Mouse (Mus musculus) left cerebral cortex, adult 2 months (tissue): Measurements from ENCODE around the gene Trpm8. TPM values are rescaled to one million over a fixed set of nuclear protein-coding genes. Genes with fewer than 3 reads are reported as not detected.

Experiments used
- DNase-seq, 2 experiments: peaks; one replicate each; pipeline ENCODE4 v3.0.0; 2021 to 2022; ENCODE audit warnings: low spot score in 2 of 2, mixed read lengths in 1 of 2; ENCODE audit errors: extremely low spot score in 1 of 2
- H3K27ac ChIP-seq: fragments of 200-600 bp; 2 replicates; pipeline ENCODE4 v1.8.1; 2022
- H3K4me3 ChIP-seq: fragments of 200-600 bp; 2 replicates; pipeline ENCODE4 v1.8.1; 2022
- CTCF ChIP-seq: fragments of 200-600 bp; IDR thresholded peaks from 2 replicates; pipeline ENCODE4 v1.8.1; 2022; ENCODE audit warnings: antibody characterized with exemption, mild to moderate bottlenecking, moderate library complexity
- intact Hi-C: fragments of 180-260 bp; cut with DNase I; formaldehyde crosslinking; loops from one replicate; pipeline ENCODE4 v1.15.1; 2025
- total RNA-seq, 2 experiments: library from RNA; stranded (reverse); gene quantifications; 2 replicates each; pipeline ENCODE4 v1.2.3; 2021

Gene Trpm8
- total RNA-seq, 2 experiments from 2014 or later: 0.23 to 0.26 TPM

DNA sequence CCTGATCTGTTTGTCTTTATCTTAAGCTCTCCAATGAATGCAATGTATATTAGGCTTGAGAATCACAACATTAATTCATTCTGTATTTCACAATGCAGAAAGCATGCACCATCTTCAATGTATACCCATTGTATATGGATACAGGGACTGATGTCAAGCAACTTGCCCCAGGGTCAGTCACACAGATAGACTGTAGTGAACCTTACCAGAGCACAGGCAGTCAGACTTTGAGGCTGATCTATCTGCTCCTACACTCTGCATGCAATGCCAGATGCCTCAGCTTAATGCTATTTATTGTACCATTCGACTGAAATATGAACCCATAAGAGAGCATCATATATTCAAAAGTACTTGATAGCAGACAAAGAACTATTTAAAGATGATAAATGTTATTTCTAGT, 13.1 kb downstream of the Trpm8 start:
- intact Hi-C loops: no loop called here
- Histone ChIP-seq H3K27ac (no peak overlapping the region), H3K4me3 (no peak overlapping the region)
- DNase-seq: no peak
- TF ChIP-seq CTCF: no peak

DNA sequence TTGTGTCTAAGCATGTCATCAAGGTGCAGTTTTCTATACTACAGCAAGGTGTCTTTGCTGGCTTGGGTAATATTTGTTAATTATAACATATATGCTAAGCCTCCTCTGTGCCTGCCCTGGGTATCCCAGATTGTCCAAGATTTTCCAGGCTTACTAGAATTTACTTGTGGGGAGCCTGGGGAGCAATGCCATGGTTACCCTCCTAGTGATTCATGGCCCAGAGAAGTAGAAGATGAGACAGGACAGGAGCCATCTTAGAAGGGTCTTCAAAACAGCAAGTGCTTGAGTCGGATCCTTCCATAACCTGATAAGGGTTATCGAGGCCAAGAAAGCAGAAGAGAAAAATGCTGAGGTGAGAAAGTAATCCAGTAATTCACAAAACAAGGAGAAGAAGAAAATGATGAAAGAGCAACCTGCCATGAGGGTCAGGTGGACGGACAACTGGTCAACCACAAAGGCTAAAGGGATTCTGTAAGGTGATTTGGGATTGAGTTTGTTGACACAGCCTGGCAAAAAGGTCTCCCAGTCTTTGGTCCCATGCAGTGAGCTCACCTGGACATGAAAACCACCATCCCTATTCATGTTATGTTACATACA, 14.0 kb downstream of the Trpm8 start:
- intact Hi-C loops: no loop called here
- Histone ChIP-seq H3K4me3 (no peak overlapping the region), H3K27ac (no peak overlapping the region)
- DNase-seq: no peak
- TF ChIP-seq CTCF: no peak

- Histone ChIP-seq H3K4me3 (no peak overlapping the region), H3K27ac (no peak overlapping the region)
- no peak for TF ChIP-seq CTCF
- DNase-seq: no peak
- intact Hi-C loops: no loop called here
These were observed 14.6 kb downstream of the Trpm8 start for GRCm38 (mm10) chr1:88292057-88292456.

GRCm38 (mm10) chr1:88294650-88295049, 17.2 kb downstream of the Trpm8 start:
- no peak for DNase-seq
- no peak for TF ChIP-seq CTCF
- no peak overlapping the region for H3K27ac ChIP-seq
- intact Hi-C loops: no loop called here
- H3K4me3 ChIP-seq: no peak overlapping the region

DNA sequence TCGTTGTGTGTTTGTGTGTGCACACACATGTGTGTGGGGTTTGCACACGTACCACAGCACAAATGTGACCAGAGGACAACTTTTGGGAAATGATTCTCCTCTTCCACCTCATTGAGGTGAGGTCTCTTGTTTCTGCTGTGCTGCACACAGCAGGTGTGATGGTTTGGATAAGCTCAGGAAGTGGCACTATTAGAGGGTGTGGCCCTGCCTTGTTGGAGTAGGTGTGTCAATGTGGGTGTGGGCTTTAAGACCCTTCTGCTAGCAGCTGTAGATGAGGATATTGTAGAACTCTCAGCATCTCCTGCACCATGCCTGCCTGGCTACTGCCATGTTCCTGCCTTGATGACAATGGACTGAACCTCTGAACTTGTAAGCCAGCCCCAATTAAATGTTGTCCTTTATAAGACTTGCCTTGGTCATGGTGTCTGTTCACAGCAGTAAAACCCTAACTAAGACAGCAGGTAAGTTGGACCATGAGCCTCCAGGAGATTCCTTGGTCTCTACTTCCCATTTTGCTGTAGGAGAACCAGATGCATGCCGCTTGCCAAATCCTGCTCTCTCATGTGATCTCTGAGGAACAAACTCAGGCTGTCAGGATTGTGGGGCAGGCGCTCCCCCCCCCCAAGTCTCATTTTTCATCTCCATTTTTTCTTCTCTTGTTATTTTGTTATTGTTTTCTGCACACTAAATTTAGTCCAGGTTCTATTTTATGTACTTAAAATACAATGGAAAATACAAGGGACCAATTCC, 18.9 kb downstream of the Trpm8 start:
- no peak for DNase-seq
- no peak for TF ChIP-seq CTCF
- H3K27ac ChIP-seq: no peak overlapping the region
- H3K4me3 ChIP-seq: no peak overlapping the region
- intact Hi-C loops: no loop called here

DNA sequence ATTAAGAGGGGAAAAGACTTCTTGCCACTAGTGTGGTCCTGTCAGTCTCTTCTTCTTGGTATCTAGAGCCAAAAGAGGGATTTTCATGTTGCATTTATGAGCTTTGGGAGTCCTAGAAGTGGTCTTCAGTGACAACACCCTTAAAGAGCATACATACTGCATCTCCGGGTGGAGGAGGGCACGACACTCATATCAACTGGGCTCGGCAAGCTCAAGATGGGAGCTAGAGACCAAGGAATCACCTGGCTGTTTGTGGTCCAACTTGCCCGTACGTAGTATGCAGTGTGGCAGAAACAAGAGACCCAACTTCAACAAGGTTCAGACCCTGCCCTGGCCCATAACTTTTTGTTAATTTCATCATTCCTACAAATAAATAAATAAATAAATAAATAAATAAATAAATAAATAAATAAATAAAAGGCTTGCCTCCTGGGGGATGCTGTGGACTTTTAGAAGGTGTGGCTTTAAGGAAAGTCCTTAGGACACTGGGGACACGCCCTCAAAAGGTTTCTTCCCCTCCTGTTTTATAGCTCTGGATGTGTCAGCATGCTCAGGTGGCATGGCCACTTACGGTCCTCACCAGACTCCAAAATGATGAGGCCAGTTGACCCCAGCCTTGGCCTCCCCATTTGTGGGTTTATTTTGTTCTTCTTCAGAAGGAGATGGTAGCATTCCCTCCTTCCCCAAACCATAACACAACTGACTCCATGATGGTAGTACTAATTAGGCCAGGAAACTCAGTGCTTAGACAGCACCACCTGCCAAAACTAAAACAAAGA, 20.2 kb downstream of the Trpm8 start:
- DNase-seq: no peak
- Histone ChIP-seq H3K27ac (no peak overlapping the region), H3K4me3 (no peak overlapping the region)
- intact Hi-C loops: no loop called here
- TF ChIP-seq CTCF: no peak

DNA sequence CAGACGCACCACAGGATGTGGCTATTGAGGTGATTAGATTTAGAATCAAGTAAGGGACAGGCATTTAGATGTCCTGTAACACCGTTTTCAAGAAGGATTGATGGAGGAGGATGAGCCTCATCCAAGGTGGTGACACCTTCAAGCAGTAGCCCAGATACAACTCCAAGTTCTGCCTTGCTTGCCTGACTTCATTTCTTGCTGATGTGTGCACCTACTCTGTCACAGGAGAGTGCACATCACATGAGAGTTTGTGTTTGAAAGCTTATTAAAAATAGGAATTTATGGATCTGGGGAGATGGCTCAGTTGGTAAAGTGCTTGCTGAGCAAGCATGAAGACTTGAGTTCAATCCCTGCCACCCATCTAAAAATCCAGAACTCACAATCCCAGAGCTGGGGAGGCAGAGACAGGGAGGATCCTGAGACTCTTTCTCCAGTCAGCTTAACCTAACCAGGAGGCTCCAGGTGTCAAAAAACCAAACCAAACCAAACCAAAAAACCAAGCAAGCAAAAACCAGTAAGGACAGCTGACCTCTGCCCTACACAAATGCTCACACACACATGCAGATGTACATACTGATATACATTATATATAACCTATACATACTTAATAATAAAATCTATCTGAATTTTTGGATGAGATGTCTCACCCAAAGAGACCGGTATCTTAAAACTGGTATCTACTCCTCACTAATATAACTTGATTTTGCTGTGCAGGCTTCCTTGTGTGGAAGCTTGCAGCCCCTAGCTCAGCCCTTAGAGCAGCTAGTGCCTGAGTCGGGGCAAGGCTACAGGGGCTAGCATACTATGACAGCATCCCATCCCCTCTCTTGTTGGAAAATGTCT, 21.4 kb downstream of the Trpm8 start:
- DNase-seq: no peak
- TF ChIP-seq CTCF: no peak
- Histone ChIP-seq H3K4me3 (no peak overlapping the region), H3K27ac (no peak overlapping the region)
- intact Hi-C loops: no loop called here

DNA sequence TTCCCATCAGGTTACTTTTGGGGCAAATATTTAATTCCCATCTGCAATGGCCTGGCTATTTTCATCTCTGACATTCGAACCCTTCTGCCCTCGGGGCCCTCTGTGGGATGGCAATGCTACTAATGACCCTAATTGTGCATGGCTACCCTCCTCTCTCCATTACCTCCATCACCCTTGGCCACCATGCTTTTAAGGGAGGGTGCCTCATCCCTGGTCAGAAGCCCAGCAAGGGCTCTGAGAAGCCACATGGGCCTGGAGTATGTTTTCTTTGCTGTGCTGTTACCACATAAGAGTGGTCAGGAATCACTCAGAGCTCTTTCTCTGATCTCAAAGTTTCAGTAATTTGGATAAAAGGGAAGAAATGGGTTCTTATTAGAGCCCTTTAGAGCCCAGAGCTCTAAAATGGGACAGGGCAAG, 22.1 kb downstream of the Trpm8 start:
- H3K4me3 ChIP-seq: no peak overlapping the region
- no peak for TF ChIP-seq CTCF
- intact Hi-C loops: no loop called here

GRCm38 (mm10) chr1:88300301-88301050, 23.0 kb downstream of the Trpm8 start:
- intact Hi-C loops: no loop called here
- H3K27ac ChIP-seq: no peak overlapping the region
- no peak overlapping the region for H3K4me3 ChIP-seq
- no peak for DNase-seq
- no peak for TF ChIP-seq CTCF

More for the DNA sequence above, 22.1 kb downstream of the Trpm8 start:
- no peak for DNase-seq
- H3K27ac ChIP-seq: no peak overlapping the region

DNA sequence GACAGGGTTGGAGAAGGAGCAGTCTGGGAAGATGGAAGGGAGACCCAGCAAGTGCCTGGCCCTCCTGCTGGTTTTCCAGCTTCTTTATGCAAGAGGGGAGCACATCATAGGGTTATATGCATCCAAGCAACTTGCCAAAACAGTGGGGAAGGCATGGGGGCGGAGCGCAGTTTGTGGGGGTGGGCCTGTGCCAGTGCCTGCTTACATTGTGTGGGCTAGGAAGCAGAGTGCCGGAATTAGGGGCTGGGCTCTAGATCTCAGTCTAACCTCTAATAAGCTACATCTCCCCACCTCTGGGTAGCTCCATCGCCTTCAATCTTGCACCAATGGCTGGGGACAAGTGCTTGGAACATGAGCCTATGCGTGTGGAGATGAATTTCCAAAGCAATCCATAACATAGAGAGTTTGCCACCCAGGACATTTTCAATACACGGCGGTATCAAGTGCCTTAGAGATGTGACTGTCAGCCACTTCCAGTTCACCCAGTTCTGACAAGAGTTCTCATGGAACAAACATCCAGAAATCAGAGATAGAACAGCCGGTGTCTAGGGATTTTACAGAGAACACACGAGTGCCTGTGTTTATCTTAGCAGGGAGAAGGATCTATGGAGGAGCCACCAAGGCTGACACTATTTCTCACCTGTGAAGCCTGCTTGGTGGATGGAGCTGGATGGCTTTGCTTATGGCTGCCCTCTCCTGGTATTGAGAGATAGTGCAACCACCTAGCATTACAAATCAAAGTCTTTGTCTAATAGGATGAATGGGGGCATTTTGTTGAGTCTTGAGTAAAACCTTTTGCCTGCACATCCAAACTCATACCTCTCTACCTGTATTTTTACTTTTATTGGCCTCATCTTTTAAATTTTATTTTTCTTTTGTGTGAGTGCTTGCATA, 23.9 kb downstream of the Trpm8 start:
- Histone ChIP-seq H3K27ac (no peak overlapping the region), H3K4me3 (no peak overlapping the region)
- no peak for DNase-seq
- TF ChIP-seq CTCF: peak; percentile 65
- intact Hi-C loops: no loop called here
